Mouse (Mus musculus) left cerebral cortex, postnatal 14 days (tissue): ENCODE data around the gene B230307C23Rik. TPM values are rescaled to one million over a fixed set of nuclear protein-coding genes. Genes with fewer than 3 reads are reported as not detected.
"Not testable (repeated sequence)": the region's sequence is repeated elsewhere in the genome, so short reads cannot be mapped to it uniquely, and the experiment has no call there.

Experiments used
- DNase-seq, 2 experiments: peaks; one replicate each; pipeline ENCODE4 v3.0.0; 2021 to 2022; ENCODE audit warnings: low spot score in 2 of 2, mixed read lengths in 1 of 2
- intact Hi-C: fragments of 180-260 bp; cut with DNase I; formaldehyde crosslinking; loops from one replicate; pipeline ENCODE4 v1.15.1; 2025
- total RNA-seq, 2 experiments: library from RNA; stranded (reverse); gene quantifications; 2 replicates each; pipeline ENCODE4 v1.2.3; 2021

B230307C23Rik gene
- total RNA-seq, 2 experiments from 2014 or later: 24.2 to 27.4 TPM

DNA sequence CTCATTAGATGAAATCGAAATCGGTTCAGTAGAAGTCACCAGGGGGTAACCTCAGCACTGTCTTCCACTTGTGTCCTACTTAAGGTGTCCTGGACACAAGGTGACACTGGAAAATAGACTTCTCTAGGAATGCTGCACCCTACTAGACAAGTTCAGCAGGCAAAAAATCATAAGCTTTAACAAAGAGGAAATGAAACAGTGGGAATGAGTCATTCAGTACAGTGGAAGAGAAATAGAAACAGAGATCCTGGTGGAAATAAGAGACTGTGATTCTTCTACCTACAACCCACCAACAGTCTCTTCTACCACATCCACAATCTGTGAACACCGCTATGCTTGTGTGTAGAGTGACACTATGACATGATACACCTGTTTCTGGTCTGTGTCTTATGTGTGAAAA lies 4.6 kb upstream of the B230307C23Rik start:
- intact Hi-C loops, DNase-seq: not testable (repeated sequence)

DNA sequence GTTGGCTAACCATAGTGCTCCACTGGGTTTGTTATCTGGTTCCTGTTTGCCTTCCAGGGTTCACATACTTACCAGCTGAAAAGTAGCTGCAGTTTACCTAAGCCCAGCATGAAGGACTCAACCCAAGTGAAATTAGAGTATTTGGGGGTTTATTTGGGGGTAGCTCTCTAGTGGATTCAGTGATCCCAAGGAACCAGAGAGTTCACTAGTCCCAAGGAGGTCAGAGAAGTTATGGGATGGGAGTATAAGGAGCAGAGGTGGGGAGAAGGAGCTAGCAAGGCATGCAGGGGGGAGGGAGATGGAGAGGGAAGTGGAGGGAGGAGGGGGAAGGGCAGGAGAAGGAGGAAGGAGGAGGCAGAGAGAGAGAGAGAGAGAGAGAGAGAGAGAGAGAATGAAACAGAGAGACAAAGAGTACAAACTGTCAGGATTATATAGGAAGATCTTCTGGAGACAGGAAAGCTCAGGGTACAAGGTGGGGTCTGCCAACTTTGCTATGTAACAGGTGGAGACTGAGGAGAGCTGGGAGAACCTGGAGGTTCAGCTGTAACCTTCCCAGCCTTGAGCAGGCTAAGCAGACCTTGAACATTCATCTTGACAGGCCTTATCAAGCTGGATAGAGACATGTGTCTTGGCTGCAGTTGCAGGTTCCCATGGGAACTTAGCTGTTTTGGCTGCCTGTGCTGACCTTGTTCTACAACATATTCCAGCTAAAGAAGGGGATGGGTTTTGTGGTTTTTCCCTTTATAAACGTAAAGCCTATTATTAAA lies 1.1 kb upstream of the B230307C23Rik start:
- peak in 1 of 2 experiments; percentile 6 for DNase-seq
- intact Hi-C loops: loop anchor here (2.0 kb wide), 1 partner anchor 33 kb away; the partner anchor contains the start of genes C2cd2 and Zbtb21

DNA sequence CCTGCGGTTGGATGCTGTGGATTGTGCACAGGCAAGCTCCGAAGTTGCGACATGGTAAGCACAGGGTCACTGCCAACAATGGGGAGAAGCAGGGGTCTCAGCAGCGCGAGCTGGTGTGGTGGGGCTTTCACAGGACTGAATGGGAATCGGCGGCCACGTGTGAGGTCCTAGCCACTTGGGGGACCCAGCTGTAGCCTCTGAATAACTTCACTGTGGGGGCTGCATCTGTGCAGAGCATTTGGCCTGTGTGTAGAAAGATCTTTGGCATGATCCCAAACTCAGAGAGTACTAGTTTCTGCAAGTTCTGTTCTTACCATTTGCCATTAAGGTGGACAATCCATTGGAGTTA lies 242 bp downstream of the B230307C23Rik start:
- intact Hi-C loops: loop anchor here (2.0 kb wide), 1 partner anchor 35 kb away; the partner anchor contains the start of genes C2cd2 and Zbtb21
- DNase-seq: peak in 1 of 2 experiments; percentile 41

DNA sequence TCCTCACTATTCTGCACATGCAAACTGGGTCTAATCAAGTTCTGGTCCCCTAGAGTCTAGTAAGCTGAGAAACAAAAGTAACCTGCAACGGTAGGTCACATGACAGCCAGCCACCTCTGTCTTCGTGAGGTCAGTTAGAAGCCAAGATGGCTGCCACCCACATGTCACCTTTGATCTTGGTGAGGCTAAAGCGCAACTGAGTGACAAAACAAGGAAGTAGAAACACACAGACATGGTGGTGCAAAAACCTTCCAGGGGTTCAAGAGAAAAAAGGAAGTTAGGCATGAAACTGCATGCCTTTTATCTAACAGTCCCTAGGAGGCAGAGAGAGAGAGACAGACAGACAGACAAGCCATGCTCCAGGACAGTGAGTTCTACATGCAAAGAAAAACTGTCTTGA lies 25.0 kb downstream of the B230307C23Rik start:
- intact Hi-C loops: no loop called here
- DNase-seq: no peak

DNA sequence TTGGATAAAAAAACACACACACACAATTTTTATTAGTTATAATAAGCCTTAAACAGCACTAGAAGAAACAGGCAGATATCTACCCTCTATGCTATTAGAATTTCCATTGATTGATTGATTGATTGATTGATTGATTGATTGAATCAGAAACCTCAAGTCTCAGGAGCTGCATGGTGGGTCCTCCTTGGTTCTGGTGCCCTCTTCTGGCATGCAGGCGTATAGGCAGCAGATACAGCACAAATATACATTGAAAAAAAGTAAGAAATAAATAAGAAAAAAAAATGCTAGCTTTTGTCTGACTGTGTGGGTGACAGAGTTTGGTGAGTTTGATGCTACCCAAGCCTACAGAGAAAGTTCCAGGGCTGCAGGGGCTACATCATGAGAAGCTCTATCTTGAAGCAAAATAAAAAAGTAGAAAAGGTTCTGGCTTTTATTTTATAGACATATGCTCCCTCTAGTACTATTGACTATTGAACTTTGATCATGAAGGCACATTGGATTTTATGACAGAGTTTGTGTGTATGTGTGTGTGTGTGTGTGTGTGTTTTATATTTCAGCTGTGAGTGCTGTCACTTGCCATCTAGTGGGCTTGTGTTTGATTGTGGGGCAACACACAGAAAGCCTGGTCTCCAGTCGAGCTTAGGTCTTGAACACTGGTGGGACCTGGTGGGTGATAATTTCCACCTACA lies 25.7 kb downstream of the B230307C23Rik start:
- intact Hi-C loops: no loop called here
- no peak for DNase-seq

DNA sequence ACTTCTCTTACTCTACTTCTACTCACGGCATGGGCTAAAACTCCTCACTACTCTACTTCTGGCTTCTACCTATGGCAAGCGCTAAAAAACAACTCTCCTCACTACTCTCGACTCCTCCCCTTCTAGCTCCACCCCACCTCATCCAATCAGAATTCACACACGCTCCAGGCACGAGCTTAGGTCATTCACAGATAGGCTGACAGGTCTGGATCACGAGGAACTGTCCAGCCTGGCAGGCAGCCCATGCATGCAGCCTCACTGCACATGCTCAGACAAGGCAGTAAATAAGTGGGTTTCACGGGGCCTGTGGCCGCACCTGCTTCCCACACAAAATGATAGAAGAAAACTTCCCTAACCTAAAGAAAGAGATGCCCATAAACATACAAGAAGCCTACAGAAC lies 29.1 kb downstream of the B230307C23Rik start:
- DNase-seq, intact Hi-C loops: not testable (repeated sequence)

DNA sequence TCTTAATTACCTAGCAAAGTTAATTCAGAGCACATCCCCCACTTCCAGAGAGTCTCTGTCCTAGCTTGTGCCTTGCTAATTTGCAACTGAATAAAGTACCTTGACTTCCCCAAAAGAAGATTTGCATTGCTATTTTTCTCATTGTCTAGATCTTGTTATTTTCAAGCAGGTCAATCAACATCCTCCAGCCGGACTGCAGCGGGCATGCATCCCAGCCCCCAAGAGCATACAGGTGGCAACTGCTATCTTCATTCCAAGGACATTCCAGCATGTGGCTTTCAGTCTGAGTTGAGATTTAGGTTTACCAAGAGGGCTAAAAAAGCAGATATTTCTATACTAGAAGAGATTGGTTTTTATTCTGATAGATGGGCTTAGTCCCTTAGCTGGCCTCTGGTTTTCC lies 37.9 kb downstream of the B230307C23Rik start:
- DNase-seq, intact Hi-C loops: not testable (repeated sequence)

DNA sequence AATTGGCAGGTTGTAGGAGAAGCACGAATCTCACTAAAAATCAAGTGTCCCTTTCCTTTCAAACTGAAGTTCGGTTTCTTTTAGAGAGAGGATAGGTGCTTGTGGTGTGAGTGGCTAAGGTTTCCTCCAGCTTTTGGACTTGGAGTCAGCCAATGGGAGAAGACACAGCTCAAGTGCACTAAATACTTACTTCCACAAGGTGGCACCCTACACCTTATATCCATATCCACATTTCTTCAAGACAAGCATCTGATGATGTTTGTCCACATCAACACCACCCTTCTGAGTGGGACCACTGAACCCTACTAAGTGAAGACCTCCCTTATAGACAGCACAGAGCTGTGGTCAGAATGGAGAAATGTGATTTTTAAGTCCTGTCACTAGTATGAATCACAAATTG lies 44.6 kb downstream of the B230307C23Rik start:
- intact Hi-C loops: no loop called here
- DNase-seq: peak; percentile 11 to 38

DNA sequence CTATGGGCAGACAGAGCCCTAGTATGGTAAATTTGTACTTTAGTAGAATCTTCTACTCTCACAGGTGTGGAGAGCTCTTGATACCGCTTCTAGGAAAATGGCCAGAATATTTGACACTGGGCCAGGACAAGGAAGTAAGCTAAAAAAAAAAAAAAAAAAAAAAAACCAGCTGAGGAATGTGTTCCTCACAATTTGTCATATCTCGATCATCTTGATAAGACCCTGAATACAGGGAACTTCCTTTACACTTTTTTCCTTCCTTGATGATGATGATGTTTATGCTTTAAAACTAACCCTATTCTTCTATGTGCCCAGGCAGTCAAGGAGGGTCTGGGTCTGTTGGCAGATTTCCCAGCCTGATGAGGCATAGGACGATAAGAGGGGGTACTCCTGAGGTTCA lies 82.3 kb downstream of the B230307C23Rik start:
- DNase-seq, intact Hi-C loops: not testable (repeated sequence)

DNA sequence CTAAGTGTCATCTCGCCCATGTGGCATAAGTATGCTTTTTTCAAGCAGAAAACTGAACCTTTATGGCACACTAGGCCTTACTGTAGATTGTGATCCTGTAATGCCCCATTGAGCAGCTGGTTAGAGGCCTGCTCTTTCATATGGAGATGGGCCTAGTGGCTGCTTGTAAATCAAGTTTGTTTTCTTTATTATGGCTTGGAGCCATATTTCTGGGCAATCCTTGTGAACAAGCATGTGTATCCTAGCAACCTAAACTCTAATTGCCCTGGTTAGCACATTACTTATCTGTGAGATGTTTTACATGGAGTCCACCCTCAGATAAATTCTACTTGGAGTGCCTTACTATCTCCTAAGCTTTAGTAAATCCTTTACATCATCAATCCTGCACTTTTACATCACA lies 84.0 kb downstream of the B230307C23Rik start:
- intact Hi-C loops: not testable (repeated sequence)

More for the DNA sequence above, 84.0 kb downstream of the B230307C23Rik start:
- DNase-seq: peak in 1 of 2 experiments; percentile 4

Other genes with a start within 250 kb of the B230307C23Rik start
- gene Ripk4, start 233.5 kb upstream of the B230307C23Rik start, total RNA-seq: under 1 TPM in 1 of 2 experiments, not detected in 1; 0.22 TPM
- gene Prdm15, start 145.5 kb upstream of the B230307C23Rik start, total RNA-seq: 10 to 100 TPM; 16.9 to 20.9 TPM
- 10 to 100 TPM; 17.4 to 22.7 TPM for gene C2cd2, start 34.7 kb upstream of the B230307C23Rik start, total RNA-seq
- gene Zbtb21, start 34.7 kb upstream of the B230307C23Rik start, total RNA-seq: 10 to 100 TPM; 20.8 to 21.1 TPM
- gene A630089N07Rik, start 85.1 kb downstream of the B230307C23Rik start, total RNA-seq: 1 to 10 TPM; 8.1 to 8.5 TPM